Mouse (Mus musculus): Measurements from ENCODE around the gene Cdon.

- TF ChIP-seq CTCF (IDR thresholded peaks at IDR 0.05; ENCODE audit: low read depth, low read length) (no peak), POLR2A (IDR thresholded peaks at IDR 0.05; ENCODE audit: borderline replicate concordance, low read depth, low read length) (no peak)
Observed at GRCm38 (mm10) chr9:35483949-35484348, 63.0 kb downstream of the Cdon start.

Measured in bone marrow macrophage, adult 2 months (primary cell).